In the genomic region with DNA sequence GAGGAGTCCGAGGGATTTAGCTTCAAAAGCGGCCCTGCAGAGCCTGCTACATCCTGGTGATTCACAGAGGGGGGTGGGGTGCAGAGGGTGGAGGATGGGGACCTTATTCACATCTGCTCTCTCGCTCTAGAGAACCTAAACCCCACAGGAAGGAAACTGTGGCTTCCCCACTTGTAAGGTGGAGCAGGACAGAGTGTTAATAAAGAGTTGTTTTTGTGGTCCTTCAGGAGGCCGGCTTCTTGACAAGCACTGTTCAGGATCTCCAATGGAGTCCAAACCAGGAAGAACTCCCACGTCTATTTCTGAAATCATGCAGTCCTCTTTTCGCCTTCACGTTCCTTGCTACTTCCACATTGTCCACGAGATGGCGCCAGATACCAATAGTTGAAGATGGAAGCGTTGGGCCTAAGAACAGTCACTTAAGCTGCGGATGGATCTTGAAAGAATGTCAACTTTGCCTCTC, we compare ENCODE assay signal across 9 mouse cellular contexts. TPM values are rescaled to one million over a fixed set of nuclear protein-coding genes. Genes with fewer than 3 reads are reported as not detected.
DNase-seq lines count a peak whose midpoint lies in the region; ATAC-seq and TF ChIP-seq lines count a peak whose summit lies in the region.
"Had no signal": no experiment of that assay in that cellular context is flagged by ENCODE, and none has a peak within 500 bp of the region (broad histone marks: within the 10 kb centered on the region; RNA-seq: fewer than 3 reads in every experiment).

No protein-coding gene starts in this region.

- 8% methylated on average over 11 of the region's 11 CpGs for WGBS in forebrain, embryonic 11.5 days
- WGBS in heart, postnatal 0 days = 7% methylated on average over 11 of the region's 11 CpGs
- 8% methylated on average over 11 of the region's 11 CpGs for WGBS in large intestine, adult 2 months
- WGBS in lung, embryonic 14.5 days = 7% methylated on average over 11 of the region's 11 CpGs

- peak; percentile 98 for TF ChIP-seq RAD21 in CH12.LX (IDR thresholded peaks at IDR 0.05; ENCODE audit: low read depth, low read length)

- no peak overlapping the region for H3K9ac ChIP-seq in CH12.LX (ENCODE audit: insufficient read depth, low read depth)
- H3K9ac ChIP-seq in forebrain, embryonic 11.5 days (ENCODE audit: low read length) = peak overlapping the region; percentile 10; the same call in 1 of the 2 replicates
- H3K9ac ChIP-seq in heart, postnatal 0 days (replicated peaks; ENCODE audit: low read depth, low read length) = no peak overlapping the region
- H3K9ac ChIP-seq in lung, embryonic 14.5 days = no peak overlapping the region

- peak; percentile 89 for DNase-seq in CH12.LX (ENCODE audit: extremely low read depth)
- DNase-seq in c-Kit-negative CD71-positive TER-119-positive erythroid progenitor cells, embryonic 14.5 days (ENCODE audit: low read depth, low spot score) = peak; percentile 57
- DNase-seq in forebrain, embryonic 11.5 days (ENCODE audit: low spot score) = peak; percentile 89
- peak; percentile 70 for DNase-seq in heart, postnatal 0 days (ENCODE audit: low spot score)
- peak; percentile 83 for DNase-seq in large intestine, adult 2 months (ENCODE audit: low read depth, low spot score)
- DNase-seq in lung, embryonic 14.5 days = peak; percentile 94
- DNase-seq in ovary, postnatal 10 days (ENCODE audit: low spot score) = peak; percentile 69
- DNase-seq in thymus, postnatal 0 days (ENCODE audit: low spot score) = peak; percentile 91

- in situ Hi-C loops in CH12.LX (cut with MboI; ENCODE audit: low pct_ligation_motif_present, low pct_unique_long_range_greater_than_20kb, low sequenced_read_pairs) = no loop called here

- peak; percentile 71 for ATAC-seq in forebrain, embryonic 11.5 days (replicated peaks; ENCODE audit: low FRiP score)
- ATAC-seq in heart, postnatal 0 days (ENCODE audit: insufficient read depth, low read depth) = peak; percentile 65
- peak; percentile 19; the same call in 1 of the 2 replicates for ATAC-seq in lung, embryonic 14.5 days (ENCODE audit: insufficient read depth)

- no peak overlapping the region for H3K27ac ChIP-seq in CH12.LX (ENCODE audit: insufficient read depth, low read depth)
- no peak overlapping the region for H3K27ac ChIP-seq in forebrain, embryonic 11.5 days (ENCODE audit: low read depth, low read length)
- H3K27ac ChIP-seq in heart, postnatal 0 days (ENCODE audit: low read depth) = no peak overlapping the region
- no peak overlapping the region for H3K27ac ChIP-seq in lung, embryonic 14.5 days (ENCODE audit: low read depth)

- dilution Hi-C loops in CH12.LX (cut with MboI; ENCODE audit: extremely low pct_ligation_motif_present, extremely low pct_unique_long_range_greater_than_20kb, low sequenced_read_pairs) = no loop called here

- H3K4me2 ChIP-seq in CH12.LX (ENCODE audit: insufficient read depth, low read depth, poor library complexity, severe bottlenecking) = peak overlapping the region; percentile 47; the same call in 1 of the 2 replicates
- H3K4me2 ChIP-seq in forebrain, embryonic 11.5 days (ENCODE audit: low read depth, low read length, severe bottlenecking) = 0 out of 2 replicates have a peak overlapping the region, but pooled peaks have one; percentile 21
- H3K4me2 ChIP-seq in heart, postnatal 0 days (ENCODE audit: low read depth, low read length) = no peak overlapping the region; the same call in 1 of the 2 replicates
- no peak overlapping the region for H3K4me2 ChIP-seq in lung, embryonic 14.5 days

- no peak overlapping the region for H3K4me3 ChIP-seq in CH12.LX (replicated peaks in 1 of 3; ENCODE audit: low read depth in 2 of 3, low read length in 2 of 3, poor library complexity in 1 of 3)
- no peak overlapping the region for H3K4me3 ChIP-seq in forebrain, embryonic 11.5 days (ENCODE audit: low read depth, low read length)
- H3K4me3 ChIP-seq in heart, postnatal 0 days (ENCODE audit: low read depth, low read length) = no peak overlapping the region
- H3K4me3 ChIP-seq in lung, embryonic 14.5 days (ENCODE audit: low read depth, low read length) = no peak overlapping the region

- H3K36me3 ChIP-seq in CH12.LX (replicated peaks in 1 of 2; ENCODE audit: control insufficient read depth in 1 of 2, insufficient read depth in 1 of 2, low read length in 1 of 2) = no peaks in the 10 kb centered on the region
- no peaks in the 10 kb centered on the region for H3K36me3 ChIP-seq in forebrain, embryonic 11.5 days (ENCODE audit: control insufficient read depth, insufficient read depth, low read length)
- H3K36me3 ChIP-seq in heart, postnatal 0 days (replicated peaks; ENCODE audit: control insufficient read depth, insufficient read depth, low read length) = no peaks in the 10 kb centered on the region
- no peaks in the 10 kb centered on the region for H3K36me3 ChIP-seq in lung, embryonic 14.5 days (ENCODE audit: insufficient read depth)

- TF ChIP-seq EP300 in CH12.LX (IDR thresholded peaks at IDR 0.05; ENCODE audit: low read length) = no peak
- TF ChIP-seq EP300 in heart, postnatal 0 days (IDR thresholded peaks at IDR 0.05; ENCODE audit: low read depth) = no peak

- H3K27me3 ChIP-seq in CH12.LX (replicated peaks) = peaks cover 2% of the 10 kb centered on the region
- no peaks in the 10 kb centered on the region for H3K27me3 ChIP-seq in forebrain, embryonic 11.5 days (ENCODE audit: control insufficient read depth, insufficient read depth, low read length)
- H3K27me3 ChIP-seq in heart, postnatal 0 days (ENCODE audit: control insufficient read depth, insufficient read depth, low read length) = peaks cover 7% of the 10 kb centered on the region; the same call in 1 of the 2 replicates
- no peaks in the 10 kb centered on the region for H3K27me3 ChIP-seq in lung, embryonic 14.5 days (ENCODE audit: insufficient read depth, low read length)

- peaks cover 0 to 7% of the 10 kb centered on the region in 2 experiments; a peak in 2 of 4 replicates for H3K4me1 ChIP-seq in CH12.LX (ENCODE audit: control insufficient read depth in 1 of 2, insufficient read depth in 2 of 2)
- H3K4me1 ChIP-seq in forebrain, embryonic 11.5 days (replicated peaks; ENCODE audit: control insufficient read depth, insufficient read depth, low read length) = no peaks in the 10 kb centered on the region
- H3K4me1 ChIP-seq in heart, postnatal 0 days (ENCODE audit: control insufficient read depth, insufficient read depth) = no peaks in the 10 kb centered on the region; the same call in 1 of the 2 replicates
- no peaks in the 10 kb centered on the region for H3K4me1 ChIP-seq in lung, embryonic 14.5 days (ENCODE audit: insufficient read depth)

- no peaks in the 10 kb centered on the region for H3K79me2 ChIP-seq in CH12.LX (replicated peaks; ENCODE audit: control insufficient read depth, extremely low read depth, insufficient read depth, poor library complexity, severe bottlenecking)

- no peaks in the 10 kb centered on the region for H3K9me3 ChIP-seq in CH12.LX (replicated peaks; ENCODE audit: low read length)
- H3K9me3 ChIP-seq in forebrain, embryonic 11.5 days (ENCODE audit: control insufficient read depth, low read length) = no peaks in the 10 kb centered on the region
- no peaks in the 10 kb centered on the region for H3K9me3 ChIP-seq in heart, postnatal 0 days (replicated peaks; ENCODE audit: control insufficient read depth, low read length)
- H3K9me3 ChIP-seq in lung, embryonic 14.5 days (ENCODE audit: low read depth, low read length) = no peaks in the 10 kb centered on the region

- TF ChIP-seq CTCF in CH12.LX (conservative IDR thresholded peaks at IDR 0.05 in 1 of 2, IDR thresholded peaks at IDR 0.05 in 1 of 2; ENCODE audit: low read depth in 2 of 2, low read length in 2 of 2) = peak; percentile 80 to 96
- peak; percentile 97 for TF ChIP-seq CTCF in heart, postnatal 0 days (IDR thresholded peaks at IDR 0.05; ENCODE audit: low read depth)
- TF ChIP-seq CTCF in lung, embryonic 14.5 days (IDR thresholded peaks at IDR 0.05; ENCODE audit: low read depth) = peak; percentile 94

- no peak for TF ChIP-seq POLR2A in CH12.LX (IDR thresholded peaks at IDR 0.05; ENCODE audit: low read depth, low read length)

RNA-seq across cellular contexts. Expression of a gene that starts 3.0 kb away (rescaled TPM):
- not detected in 2 replicates for total RNA-seq in CH12.LX (2012; rRNA removed)
- not detected in 2 replicates for total RNA-seq in CH12.LX (2014; rRNA removed)
- not detected in 2 replicates for polyA plus RNA-seq in CH12.LX (2012; ENCODE audit: insufficient read length, low read depth)
- not detected in 2 replicates for polyA plus RNA-seq in forebrain, embryonic 11.5 days (2014; fragmentation: Nextera tagmentation; extraction: Ambion mirVana)
- 0.15 TPM in 1 of 2 replicates, not detected in the other for total RNA-seq in heart, postnatal 0 days (2014; rRNA removed; ENCODE audit: low replicate concordance)
- 0.11 and 0.25 TPM in 2 replicates for polyA plus RNA-seq in heart, postnatal 0 days (2015; fragmentation: Nextera tagmentation; extraction: Ambion mirVana)
- not detected in 2 replicates for polyA plus RNA-seq in large intestine, adult 2 months (2012; rRNA removed)
- 0.43 and 0.54 TPM in 2 replicates for polyA plus RNA-seq in lung, embryonic 14.5 days (2014; fragmentation: Nextera tagmentation; extraction: Ambion mirVana)
- 0.92 and 1.7 TPM in 2 replicates for polyA plus RNA-seq in thymus, postnatal 0 days (2015; fragmentation: Nextera tagmentation; extraction: Ambion mirVana)
- polyA plus RNA-seq: liver, embryonic 16.5 days had no signal

RNA-seq across cellular contexts. Expression of a gene that starts 6.1 kb away (rescaled TPM):
- not detected in 2 replicates for total RNA-seq in CH12.LX (2012; rRNA removed)
- not detected in 2 replicates for total RNA-seq in CH12.LX (2014; rRNA removed)
- not detected in 2 replicates for polyA plus RNA-seq in CH12.LX (2012; ENCODE audit: insufficient read length, low read depth)
- 0.11 TPM in 1 of 2 replicates, not detected in the other for polyA plus RNA-seq in forebrain, embryonic 11.5 days (2014; fragmentation: Nextera tagmentation; extraction: Ambion mirVana)
- total RNA-seq in heart, postnatal 0 days (2014; rRNA removed; ENCODE audit: low replicate concordance) = not detected in 2 replicates
- polyA plus RNA-seq in heart, postnatal 0 days (2015; fragmentation: Nextera tagmentation; extraction: Ambion mirVana) = not detected in 2 replicates
- polyA plus RNA-seq in large intestine, adult 2 months (2012; rRNA removed) = 0.11 TPM in 1 of 2 replicates, not detected in the other
- 0.12 TPM in 1 of 2 replicates, not detected in the other for polyA plus RNA-seq in lung, embryonic 14.5 days (2014; fragmentation: Nextera tagmentation; extraction: Ambion mirVana)
- polyA plus RNA-seq in thymus, postnatal 0 days (2015; fragmentation: Nextera tagmentation; extraction: Ambion mirVana) = 0.08 and 0.22 TPM in 2 replicates

RNA-seq across cellular contexts. Expression of a gene that starts 11.8 kb away (rescaled TPM):
- total RNA-seq in CH12.LX (2012; rRNA removed) (not detected in 2 replicates), CH12.LX (2014; rRNA removed) (not detected in 2 replicates)
- not detected in 2 replicates for polyA plus RNA-seq in CH12.LX (2012; ENCODE audit: insufficient read length, low read depth)
- not detected in 2 replicates for polyA plus RNA-seq in forebrain, embryonic 11.5 days (2014; fragmentation: Nextera tagmentation; extraction: Ambion mirVana)
- total RNA-seq in heart, postnatal 0 days (2014; rRNA removed; ENCODE audit: low replicate concordance) = 0.53 TPM in 1 of 2 replicates, not detected in the other
- polyA plus RNA-seq in heart, postnatal 0 days (2015; fragmentation: Nextera tagmentation; extraction: Ambion mirVana) = 0.15 and 0.22 TPM in 2 replicates
- 0.10 and 1.4 TPM in 2 replicates for polyA plus RNA-seq in large intestine, adult 2 months (2012; rRNA removed)
- polyA plus RNA-seq in lung, embryonic 14.5 days (2014; fragmentation: Nextera tagmentation; extraction: Ambion mirVana) = 139 and 158 TPM in 2 replicates
- 1.2 and 1.3 TPM in 2 replicates for polyA plus RNA-seq in thymus, postnatal 0 days (2015; fragmentation: Nextera tagmentation; extraction: Ambion mirVana)

RNA-seq across cellular contexts. Expression of a gene that starts 45.3 kb away (rescaled TPM):
- total RNA-seq in CH12.LX (2012; rRNA removed) = 119 and 142 TPM in 2 replicates
- total RNA-seq in CH12.LX (2014; rRNA removed) = 162 and 183 TPM in 2 replicates
- 113 and 137 TPM in 2 replicates for polyA plus RNA-seq in CH12.LX (2012; ENCODE audit: insufficient read length, low read depth)
- 174 and 177 TPM in 2 replicates for polyA plus RNA-seq in forebrain, embryonic 11.5 days (2014; fragmentation: Nextera tagmentation; extraction: Ambion mirVana)
- 114 and 126 TPM in 2 replicates for total RNA-seq in heart, postnatal 0 days (2014; rRNA removed; ENCODE audit: low replicate concordance)
- polyA plus RNA-seq in heart, postnatal 0 days (2015; fragmentation: Nextera tagmentation; extraction: Ambion mirVana) = 187 and 193 TPM in 2 replicates
- polyA plus RNA-seq in large intestine, adult 2 months (2012; rRNA removed) = 117 and 129 TPM in 2 replicates
- 184 and 195 TPM in 2 replicates for polyA plus RNA-seq in lung, embryonic 14.5 days (2014; fragmentation: Nextera tagmentation; extraction: Ambion mirVana)
- 250 and 260 TPM in 2 replicates for polyA plus RNA-seq in thymus, postnatal 0 days (2015; fragmentation: Nextera tagmentation; extraction: Ambion mirVana)

RNA-seq across cellular contexts. Expression of a gene that starts 50.5 kb away (rescaled TPM):
- total RNA-seq in CH12.LX (2012; rRNA removed) (not detected in 2 replicates), CH12.LX (2014; rRNA removed) (not detected in 2 replicates)
- polyA plus RNA-seq in CH12.LX (2012; ENCODE audit: insufficient read length, low read depth) = not detected in 2 replicates
- not detected in 2 replicates for polyA plus RNA-seq in forebrain, embryonic 11.5 days (2014; fragmentation: Nextera tagmentation; extraction: Ambion mirVana)
- total RNA-seq in heart, postnatal 0 days (2014; rRNA removed; ENCODE audit: low replicate concordance) = not detected in 2 replicates
- polyA plus RNA-seq in heart, postnatal 0 days (2015; fragmentation: Nextera tagmentation; extraction: Ambion mirVana) = not detected in 2 replicates
- not detected in 2 replicates for polyA plus RNA-seq in large intestine, adult 2 months (2012; rRNA removed)
- not detected in 2 replicates for polyA plus RNA-seq in lung, embryonic 14.5 days (2014; fragmentation: Nextera tagmentation; extraction: Ambion mirVana)
- not detected in 2 replicates for polyA plus RNA-seq in thymus, postnatal 0 days (2015; fragmentation: Nextera tagmentation; extraction: Ambion mirVana)
- polyA plus RNA-seq: liver, embryonic 16.5 days had no signal

Comparison
In these comparisons a context has a peak if more than half of its experiments do, and no peak if none do; other contexts are left out.
1. H3K4me2 ChIP-seq: peak in CH12.LX (single experiment) and forebrain, embryonic 11.5 days (single experiment); none in heart, postnatal 0 days (single experiment) and lung, embryonic 14.5 days (single experiment).
2. ATAC-seq: peak in every context shown above with its lines; median percentile 71 in forebrain, embryonic 11.5 days; 65 in heart, postnatal 0 days; 19 in lung, embryonic 14.5 days.
3. RNA of a gene that starts 11.8 kb away (polyA plus RNA-seq): 139 to 158 TPM in lung, embryonic 14.5 days; 1.2 to 1.3 TPM in thymus, postnatal 0 days, 0.15 to 0.22 TPM in heart, postnatal 0 days, 0.10 to 1.4 TPM in large intestine, adult 2 months, not detected in CH12.LX and not detected in forebrain, embryonic 11.5 days; every median in the first group is over 10 times any median in the second.
4. Peak in every context shown above with its lines, with median percentiles within 50 percentile points of each other: DNase-seq and CTCF ChIP-seq.